Mouse (Mus musculus): ENCODE measurements around the gene Cmtm7. TPM values are rescaled to one million over a fixed set of nuclear protein-coding genes. Genes with fewer than 3 reads are reported as not detected.

Cmtm7 gene
- 31.6 and 39.7 TPM in 2 replicates for total RNA-seq (2021)
- long read RNA-seq, transcript Cmtm7-201 (5 exons, 993 nt): major isoform, 20 of 25 reads
- long read RNA-seq, partial matches to known transcripts: 1 of 25 reads
- long read RNA-seq, other reads (novel, unspliced or antisense): 0 of 25 reads

DNA sequence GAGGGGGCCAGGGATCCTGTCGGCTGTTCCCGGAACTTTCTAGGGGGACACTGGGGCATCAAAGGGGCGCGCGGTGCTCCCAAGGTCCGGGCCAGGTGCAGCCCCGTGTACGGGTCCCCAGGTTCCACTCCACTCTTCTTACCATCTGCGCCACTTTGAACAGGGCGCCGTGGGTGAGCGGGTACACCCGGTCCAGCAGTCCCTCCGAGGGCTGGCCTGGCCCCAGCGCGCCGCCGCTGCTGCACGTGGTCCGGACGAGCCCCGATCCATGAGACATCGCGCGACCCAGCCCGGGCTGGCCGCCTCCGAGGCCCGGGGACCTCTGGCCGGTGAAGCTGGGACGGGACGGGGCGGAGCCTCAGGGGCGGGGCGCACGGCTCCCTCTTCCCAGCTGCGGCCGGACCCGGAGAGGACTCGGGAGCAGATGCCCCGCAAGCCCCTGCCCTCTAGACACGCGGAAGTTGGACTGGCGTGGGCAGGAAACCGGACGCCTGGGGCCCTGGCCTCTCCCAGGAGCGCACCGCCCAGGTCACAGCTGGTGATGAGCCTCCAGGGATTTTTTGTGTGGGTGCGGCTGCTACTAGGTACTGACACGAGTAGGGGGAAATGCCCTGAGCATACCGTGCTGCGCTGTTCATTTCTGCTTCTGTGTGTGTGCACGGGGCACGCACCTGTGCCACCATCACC lies at the start of gene Cmtm7:
Cmtm7 (minus strand) TSS at position 331 of the 687 bp plus-strand sequence.
- DNase-seq: peak; percentile 89

DNA sequence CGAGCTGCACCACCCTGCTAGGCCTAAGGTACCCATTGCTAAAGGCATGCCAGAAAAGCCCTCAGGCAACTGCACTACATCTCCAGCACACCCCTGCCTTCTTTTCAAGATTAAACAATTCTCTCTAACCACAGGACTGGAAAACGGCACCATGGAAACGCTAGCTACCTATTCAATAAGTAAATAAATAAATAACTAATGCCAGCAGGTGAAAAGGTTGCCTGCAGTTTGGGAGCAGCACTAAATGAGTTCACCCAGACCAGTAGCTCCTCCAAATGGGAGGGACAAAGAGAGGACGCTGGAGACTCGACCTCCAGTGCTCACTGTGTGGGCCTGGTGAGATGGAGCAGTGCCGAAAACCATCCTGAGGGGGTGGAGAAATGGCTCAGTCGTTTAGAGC lies 48.7 kb upstream of the Cmtm7 start:
- no peak for DNase-seq

DNA sequence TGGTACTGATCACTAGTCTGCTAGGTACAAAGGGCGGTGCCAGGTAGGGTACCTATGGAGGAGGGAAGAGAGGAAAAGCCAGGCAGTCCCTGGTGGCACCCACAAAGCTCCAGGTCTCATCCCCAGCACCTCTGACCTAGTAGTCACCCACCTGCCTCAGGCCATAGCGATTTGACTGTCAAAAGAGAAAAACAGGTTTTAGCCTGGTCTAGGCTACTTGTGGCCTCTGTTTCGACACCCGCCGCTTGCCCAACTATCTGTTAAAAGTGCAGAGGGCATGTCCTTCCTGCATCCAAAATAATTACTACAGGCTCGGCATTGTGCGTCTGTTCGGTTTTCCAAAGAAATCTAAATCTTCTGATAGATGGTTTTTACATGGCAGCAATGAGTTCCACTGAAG lies 48.0 kb upstream of the Cmtm7 start:
- DNase-seq: no peak

DNA sequence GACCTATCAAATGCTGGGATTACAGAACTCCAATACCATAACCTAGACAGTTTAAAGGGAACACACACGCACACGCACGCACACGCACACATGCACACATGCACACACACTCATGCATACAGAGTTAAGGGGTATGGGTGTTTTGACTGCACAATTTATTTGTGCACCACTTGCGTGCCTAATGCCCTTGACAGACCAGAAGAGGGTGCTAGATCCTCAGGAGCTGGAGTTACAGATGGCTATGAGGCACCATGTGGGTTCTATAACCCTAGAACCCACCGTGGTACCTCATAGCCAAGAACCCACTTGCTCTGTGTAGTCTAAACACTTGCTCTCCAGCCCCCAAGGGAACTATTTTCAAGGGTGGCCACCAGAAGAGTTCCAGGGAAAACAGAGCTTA lies 46.7 kb upstream of the Cmtm7 start:
- no peak for DNase-seq

DNA sequence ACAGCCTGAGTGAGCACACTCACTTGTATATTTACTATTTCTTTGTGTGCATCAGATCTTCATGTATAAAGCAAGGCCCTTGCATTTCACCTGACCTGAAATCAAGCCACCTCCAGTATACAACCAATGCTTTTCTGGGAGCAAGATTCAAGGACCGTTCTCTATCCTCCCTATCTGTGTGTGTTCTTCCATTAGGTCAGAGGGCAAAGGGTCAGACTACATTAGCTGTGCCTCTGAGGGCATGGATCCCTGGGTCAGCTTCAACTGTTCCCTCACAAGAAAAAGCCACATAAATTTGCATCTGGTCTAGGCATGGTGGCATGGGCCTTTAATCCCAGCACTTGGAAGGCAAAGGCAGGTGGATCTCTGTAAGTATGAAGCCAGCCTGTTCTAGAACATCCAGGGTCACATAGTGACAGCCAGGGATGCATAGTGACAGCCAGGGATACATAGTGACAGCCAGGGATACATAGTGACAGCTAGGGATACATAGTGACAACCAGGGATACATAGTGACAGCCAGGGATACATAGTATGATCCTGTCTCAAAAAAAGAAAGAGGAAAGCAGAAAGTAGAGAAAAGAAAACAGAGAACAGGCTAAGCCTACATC lies 45.7 kb upstream of the Cmtm7 start:
- no peak for DNase-seq

DNA sequence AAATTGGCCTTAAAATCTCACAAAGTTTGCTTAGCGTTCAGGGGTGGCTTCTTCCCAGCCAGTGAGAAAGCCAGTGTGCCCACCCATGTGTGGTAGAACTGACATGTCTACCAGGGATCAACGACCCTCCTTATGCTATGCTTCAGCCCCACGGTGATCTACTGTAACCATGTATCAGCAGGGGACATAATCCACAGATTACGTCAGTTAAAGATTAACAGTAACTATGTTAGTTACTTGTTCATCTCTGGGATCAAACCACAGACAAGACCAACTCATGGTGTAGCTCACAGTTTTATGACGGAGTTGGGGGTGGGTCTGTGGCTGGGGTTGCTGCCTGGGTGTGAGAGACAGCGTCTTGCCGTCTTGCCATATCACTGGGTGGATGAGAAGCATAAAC lies 42.5 kb upstream of the Cmtm7 start:
- DNase-seq: no peak

DNA sequence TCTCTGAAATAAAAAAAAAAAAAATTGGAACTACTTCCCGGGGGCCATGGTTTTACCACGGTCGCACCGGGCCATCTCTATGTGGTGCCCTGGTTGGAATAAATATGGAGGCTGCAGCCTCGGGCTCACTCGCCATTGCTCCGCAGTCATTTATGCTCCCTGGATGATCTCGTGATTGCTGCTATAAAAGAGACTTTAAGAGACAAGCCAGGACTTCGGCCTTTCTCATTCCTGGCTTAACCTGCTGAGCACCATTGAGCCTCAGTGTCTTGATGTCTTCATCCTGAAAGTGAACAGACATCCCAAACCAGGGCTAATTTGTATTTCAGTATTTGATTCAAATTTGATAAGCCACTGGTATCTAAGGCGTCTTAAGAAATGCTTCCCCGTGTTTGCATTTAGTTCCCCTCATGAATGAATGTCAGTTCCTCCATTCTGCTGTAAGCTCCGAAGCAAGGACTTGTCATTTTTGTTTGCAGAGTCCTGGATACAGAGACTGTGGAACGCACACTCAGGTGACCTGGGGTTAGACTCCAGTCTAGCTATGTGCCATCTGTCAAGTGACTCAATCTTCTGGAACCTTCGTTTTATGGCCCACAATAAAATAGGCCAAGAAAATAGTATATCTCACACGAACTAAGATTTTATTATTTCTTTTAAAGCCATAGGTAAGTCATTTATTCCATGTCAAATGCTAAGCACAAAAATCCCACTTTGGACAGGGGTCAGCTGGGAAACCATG lies 40.1 kb upstream of the Cmtm7 start:
- DNase-seq: no peak

DNA sequence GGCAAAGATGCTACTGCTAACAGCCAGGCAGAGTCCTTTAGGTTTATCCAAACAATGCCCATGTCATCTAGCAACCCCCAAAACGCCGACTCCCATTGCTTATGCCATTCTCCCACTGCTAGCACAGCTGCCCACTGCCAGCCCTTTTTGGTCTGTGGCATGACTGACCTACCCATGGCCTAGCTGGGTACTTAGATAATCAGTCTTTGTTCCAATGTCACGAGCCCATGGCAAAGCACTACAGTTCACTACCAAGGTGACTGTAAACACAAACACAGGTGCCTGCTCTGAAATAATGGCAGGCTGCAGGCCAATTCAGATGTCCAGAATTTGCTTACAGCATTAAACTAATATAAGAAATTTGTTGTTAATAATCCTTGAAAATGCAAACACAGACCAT lies 37.3 kb upstream of the Cmtm7 start:
- DNase-seq: no peak

DNA sequence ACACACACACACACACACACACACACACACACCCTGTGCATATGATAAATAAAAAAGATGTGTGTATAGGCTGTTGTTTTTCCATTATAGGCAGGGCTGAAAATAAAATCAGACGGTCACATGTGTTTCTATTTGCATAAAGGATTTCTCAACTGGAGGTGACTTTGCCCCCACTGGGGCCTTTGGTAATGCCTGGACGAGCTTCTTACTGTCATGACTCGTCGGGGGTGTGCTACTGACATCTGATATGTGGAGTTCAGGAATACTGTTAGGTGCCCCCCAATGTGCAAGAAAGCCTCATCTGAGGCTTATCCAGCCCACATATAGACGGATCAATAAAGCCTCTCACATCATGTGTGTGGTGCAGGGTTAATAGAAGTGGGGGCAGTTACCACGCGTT lies 35.4 kb upstream of the Cmtm7 start:
- no peak for DNase-seq

DNA sequence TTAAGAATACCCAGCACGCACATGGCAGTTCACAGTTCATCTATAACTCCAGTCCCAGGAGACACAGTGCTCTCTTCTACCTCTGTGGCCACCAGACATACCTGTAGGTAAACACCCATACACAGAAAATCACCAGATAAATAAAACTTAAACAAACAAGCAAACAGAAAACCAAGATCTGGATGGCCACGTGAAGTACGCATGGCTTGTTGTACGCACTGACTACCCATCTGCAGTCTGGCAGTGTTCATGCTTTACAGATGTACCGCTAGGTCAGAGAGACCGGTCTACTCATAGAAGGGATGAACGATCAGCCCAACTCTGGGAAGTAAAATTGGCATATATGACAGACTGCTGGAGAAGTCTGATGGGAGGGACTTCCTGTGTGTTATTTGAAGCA lies 34.5 kb upstream of the Cmtm7 start:
- DNase-seq: no peak

DNA sequence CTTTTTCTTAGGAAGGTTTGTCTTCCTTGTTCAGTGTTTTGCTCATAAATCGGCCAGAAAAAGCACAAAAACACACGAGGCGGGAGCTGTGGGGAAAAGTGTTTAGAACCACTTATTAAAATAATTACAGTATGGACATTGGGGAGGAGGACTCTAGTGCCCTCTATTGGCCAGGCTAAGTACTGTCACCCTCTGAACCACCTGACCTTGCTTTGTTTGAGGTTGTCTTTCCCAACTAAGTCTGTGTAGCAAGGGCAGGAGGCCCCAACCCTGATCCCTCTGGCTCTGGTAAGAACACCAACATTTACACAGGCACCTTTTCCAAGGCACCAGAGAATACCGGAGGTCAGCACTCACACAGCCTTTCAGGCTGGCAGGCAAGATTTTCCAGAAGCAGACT lies 33.7 kb upstream of the Cmtm7 start:
- peak; percentile 9 for DNase-seq

DNA sequence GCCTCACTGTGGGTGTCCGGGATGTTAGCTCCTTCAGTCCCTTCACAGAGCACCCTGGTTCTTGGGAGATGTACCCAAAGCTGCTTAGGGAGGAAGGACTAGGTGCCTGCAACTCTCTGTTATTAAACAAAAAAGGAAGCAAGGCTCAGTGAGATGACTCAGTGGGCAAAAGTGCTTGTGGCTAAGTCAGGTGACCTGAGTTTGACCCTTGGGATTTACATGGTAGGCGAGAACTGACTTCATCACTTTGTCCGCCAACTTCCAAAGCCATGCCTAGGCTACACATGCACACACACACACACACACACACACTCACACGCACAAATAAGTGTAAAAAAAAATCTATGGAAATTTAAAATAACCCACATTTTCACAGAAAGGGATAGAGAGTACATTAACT lies 30.3 kb upstream of the Cmtm7 start:
- DNase-seq: no peak

DNA sequence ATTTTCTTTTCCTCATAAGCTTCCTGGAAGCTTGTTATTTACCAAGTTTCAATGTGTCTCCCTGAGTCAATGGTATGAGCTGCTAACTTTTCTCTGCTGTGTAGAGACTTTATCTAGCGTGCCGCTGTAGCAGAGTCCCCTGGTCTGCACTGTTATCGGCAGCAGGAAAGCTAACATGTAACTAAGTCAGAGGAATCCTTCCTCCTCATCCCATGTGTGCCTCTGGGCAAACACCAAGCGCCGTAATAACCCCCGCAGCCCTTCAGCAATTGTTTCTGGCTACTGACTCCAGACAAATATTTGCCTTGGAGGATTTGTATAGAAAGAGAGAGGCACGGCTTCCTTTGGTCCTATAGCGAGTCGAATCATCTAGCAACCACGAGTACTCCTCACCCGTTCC lies 29.2 kb upstream of the Cmtm7 start:
- DNase-seq: no peak

DNA sequence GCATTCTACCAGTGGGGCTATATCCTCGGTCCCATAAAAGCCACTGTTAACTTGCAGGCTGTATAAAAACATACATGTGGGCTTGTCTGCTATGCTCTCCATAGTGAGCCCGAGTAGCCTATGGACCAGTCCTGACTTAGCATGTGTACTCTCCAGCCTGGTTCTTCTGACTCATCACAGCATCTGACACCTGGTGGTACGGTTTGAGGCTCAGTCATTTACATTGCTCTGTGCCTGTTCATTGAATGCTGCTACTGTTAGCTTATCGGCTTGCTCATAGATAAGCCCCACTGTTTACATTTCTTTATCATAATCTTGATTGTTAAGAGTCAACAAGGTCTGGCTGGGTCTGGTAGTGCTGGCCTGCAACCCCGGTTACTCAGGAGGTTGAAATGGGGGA lies 27.0 kb upstream of the Cmtm7 start:
- no peak for DNase-seq

DNA sequence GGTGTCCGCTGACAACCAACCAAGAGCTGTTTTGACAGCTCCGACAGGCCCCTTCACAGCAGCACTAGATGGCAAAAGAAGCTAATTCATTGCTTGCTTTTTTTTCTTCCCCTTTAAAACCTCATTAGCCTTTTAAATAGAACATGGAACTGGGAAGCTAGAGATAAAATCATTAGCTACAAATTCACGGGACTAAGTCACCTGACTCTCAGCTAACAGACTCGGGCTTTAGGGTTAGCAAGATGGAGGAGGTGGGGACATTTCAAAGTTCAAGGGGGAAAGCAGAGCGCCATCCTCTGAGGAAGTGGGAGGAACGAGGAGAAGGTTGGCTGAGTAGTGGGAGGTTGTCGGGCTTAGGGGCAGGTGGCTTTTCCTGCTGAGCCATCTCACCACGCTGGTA lies 25.6 kb upstream of the Cmtm7 start:
- no peak for DNase-seq

DNA sequence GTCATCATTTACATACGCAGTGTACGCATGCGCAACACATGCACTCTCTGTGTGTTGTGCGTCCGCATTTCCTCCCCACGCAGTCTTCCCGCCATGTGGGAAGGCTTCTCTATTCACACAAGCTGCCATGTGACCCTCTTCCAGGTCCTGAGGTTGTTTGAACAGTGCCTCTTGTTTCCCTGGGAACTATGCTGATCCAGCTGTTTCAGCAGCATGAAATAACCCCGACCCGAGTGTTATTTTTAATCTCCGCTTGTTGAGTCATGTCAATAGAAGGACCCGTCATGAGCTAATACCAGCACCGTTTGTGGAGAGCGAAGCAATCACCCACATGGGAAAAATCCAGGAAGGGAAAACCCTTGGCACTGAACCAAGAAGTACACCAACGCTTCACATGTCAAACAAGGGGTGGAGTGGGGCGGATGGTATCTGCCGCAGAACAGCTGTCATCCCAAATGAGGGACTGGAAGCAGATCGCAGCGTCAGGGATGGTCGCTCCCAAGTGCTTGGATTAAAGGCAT lies 23.6 kb upstream of the Cmtm7 start:
- DNase-seq: no peak

DNA sequence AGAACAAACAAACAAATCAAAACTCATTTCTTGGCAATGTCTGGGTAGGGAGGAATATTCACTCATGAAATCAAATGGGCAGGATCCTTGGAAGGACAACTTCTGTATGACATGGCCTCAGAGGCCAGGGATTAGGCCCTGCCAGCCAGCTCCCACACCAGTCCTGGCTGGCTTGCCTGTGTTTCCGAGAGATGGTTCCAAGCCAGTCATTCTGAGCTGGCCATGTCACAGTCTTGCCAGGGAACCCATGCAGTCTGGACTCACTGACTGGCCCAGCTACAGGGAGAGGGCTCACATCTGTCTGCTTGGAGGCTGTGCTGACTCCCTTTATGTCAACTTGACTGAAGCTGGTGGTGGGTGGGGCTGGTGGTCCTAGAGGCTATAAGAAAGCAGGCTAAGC lies 20.5 kb upstream of the Cmtm7 start:
- DNase-seq: no peak

DNA sequence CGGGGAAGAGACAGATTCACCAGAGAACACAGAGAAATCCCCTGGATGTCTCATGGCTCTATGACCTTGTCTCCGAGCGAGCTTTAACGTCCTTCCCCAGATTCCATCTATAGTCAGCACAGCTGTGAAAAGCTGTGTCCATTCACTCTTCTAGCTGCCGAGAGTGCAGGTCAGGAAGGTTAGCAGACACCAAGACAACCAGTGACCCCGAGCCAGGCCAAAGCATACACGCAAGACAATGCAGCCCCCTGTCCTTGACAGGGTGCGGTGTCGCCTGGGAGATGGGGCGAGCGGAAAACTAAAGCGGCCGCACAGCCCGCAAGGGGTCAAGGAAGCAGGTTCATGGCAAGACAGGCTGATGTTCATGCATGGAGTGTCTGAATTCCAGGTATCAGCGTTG lies 19.6 kb upstream of the Cmtm7 start:
- no peak for DNase-seq

DNA sequence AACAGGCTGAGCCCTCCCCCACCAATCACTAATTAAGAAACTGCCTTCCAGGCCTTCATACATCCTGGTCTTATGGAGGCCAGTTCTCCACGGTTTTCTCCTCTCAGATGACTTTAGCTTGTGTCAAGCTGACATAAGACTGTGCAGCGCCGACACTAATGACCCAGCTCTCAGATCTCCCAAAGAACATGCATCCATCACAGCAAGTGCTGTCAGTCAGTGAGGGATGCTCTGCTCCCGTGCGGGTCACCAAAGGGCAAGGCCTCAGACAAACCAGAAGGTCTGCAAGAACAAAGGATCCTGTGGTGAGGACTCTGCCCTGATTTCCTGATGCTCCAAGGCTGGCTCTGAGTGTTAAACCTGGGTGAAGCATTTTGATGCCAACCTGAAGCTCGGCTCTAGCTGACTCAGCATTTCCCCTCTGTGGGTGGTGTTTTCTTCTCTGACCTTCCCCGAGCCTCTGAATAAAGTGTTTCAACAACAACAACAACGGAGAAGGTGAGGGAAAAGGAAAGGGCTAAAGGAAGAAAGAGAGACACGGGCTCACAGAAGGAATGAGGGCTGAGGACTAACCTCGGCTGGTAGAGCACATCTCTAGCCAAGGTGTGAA lies 17.9 kb upstream of the Cmtm7 start:
- DNase-seq: no peak

DNA sequence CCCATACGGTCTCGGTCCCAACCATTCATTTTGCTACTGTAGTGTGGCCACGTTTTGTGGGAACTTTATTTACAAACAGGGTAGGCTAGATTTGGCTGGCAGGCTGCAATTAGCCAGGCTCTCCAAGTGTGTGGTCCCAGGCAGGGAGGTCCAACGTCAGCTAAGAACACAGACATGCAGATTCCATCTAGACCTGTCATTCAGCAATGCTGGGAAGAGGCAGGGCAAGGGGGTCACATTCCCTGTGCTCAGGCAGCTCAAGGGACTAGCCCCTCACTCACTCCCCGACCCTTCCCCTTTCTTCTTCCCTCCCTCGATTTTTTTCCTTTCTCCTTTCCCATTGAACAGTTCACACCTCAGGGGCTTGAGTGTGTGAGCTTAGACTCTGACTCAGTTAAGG lies 17.2 kb upstream of the Cmtm7 start:
- no peak for DNase-seq

DNA sequence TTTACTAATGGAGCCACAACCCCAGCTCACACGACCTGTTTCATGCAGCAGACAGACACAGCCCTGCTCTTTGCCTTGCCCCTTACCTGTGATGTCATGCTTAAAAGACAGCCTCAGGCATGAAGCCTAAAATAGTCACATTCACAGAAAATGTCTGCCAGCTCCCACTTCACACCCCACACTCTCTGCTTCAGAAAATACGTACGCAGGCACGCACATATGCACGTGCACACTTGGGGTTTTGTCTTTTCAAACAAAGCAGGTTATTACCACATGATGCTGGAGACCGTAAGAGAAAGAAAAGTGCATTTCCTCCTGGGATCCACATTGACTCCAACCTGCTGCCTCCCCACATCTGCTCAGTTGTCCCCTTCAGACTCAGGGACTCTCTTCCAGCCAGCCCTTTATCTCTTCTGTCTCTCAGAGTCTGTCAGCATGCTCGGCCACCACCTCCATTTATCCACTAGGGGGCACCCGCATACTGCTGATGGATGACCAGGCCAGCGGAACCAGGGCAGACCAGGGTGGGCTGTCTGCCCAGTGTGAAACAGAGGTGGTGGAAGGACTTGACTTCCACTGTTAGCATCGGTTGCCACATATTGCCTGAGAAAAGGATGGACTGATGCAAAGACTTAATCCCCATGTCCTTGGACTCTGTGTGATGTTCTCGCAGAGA lies 15.8 kb upstream of the Cmtm7 start:
- DNase-seq: peak; percentile 81

DNA sequence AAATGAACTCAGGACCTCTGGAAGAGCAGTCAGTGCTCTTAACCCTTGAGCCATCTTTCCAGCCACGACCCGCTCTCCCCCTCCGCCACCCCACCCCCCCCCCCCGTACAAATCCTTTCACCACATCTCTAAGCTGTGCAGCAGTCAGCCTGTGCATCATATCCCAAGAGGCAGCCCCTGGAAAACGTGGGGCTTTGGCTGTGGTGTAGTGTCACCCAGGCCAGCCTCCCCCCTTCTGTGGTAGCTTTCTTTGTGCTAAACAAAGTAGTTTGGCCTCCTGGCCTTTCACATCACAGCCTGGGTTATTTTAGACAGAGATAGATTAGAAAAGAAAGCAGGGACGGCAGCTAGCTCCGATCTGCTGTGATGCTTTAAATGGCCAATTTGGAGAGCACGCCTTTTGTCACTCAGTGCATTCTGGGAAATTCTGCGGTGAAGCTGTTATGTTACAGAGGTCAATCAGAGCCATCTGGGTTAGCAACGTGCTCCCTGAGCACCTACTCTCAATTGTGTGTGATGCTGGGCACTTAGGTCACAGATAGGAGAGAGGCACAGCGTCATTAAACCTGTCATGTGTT lies 14.9 kb upstream of the Cmtm7 start:
- DNase-seq: no peak

Data from adrenal gland, postnatal 25 days (tissue).